Mouse (Mus musculus): ENCODE results near the gene Scfd2. TPM values are rescaled to one million over a fixed set of nuclear protein-coding genes. Genes with fewer than 3 reads are reported as not detected.

Gene Scfd2
- polyA plus RNA-seq (2015; fragmentation: Nextera tagmentation; extraction: Ambion mirVana) = 19.0 and 20.6 TPM in 2 replicates

GRCm38 (mm10) chr5:74531630-74532280, at the start of gene Scfd2:
Scfd2 (minus strand) TSS chr5:74531759.
- H3K9me3 ChIP-seq (replicated peaks) = no peaks in the 10 kb centered on the region
- H3K9ac ChIP-seq (replicated peaks) = peak within 1 kb of the TSS; percentile 64
- H3K27ac ChIP-seq (replicated peaks) = peak within 1 kb of the TSS; percentile 74
- peak within 1 kb of the TSS; percentile 100 for H3K4me3 ChIP-seq (replicated peaks)
- WGBS = 9% methylated on average over 35 of the region's 35 CpGs
- peak within 1 kb of the TSS; percentile 99 for H3K4me2 ChIP-seq
- no peaks in the 10 kb centered on the region for H3K27me3 ChIP-seq (replicated peaks)
- H3K4me1 ChIP-seq = peaks cover 43% of the 10 kb centered on the region
- ATAC-seq (ENCODE audit: low FRiP score) = peak; percentile 85
- H3K36me3 ChIP-seq = no peaks in the 10 kb centered on the region

- Histone ChIP-seq H3K9ac (replicated peaks) (no peak overlapping the region), H3K4me1 (no peaks in the 10 kb centered on the region), H3K9me3 (replicated peaks) (no peaks in the 10 kb centered on the region), H3K4me2 (no peak overlapping the region), H3K36me3 (peaks cover 23% of the 10 kb centered on the region), H3K4me3 (replicated peaks) (no peak overlapping the region), H3K27me3 (replicated peaks) (no peaks in the 10 kb centered on the region), H3K27ac (replicated peaks) (no peak overlapping the region)
- ATAC-seq (ENCODE audit: low FRiP score) = no peak
- 93% methylated on average over 6 of the region's 6 CpGs for WGBS
Measured at GRCm38 (mm10) chr5:74571767-74572166, 40.2 kb upstream of the Scfd2 start.

- Histone ChIP-seq H3K9ac (replicated peaks) (no peak overlapping the region), H3K27ac (replicated peaks) (no peak overlapping the region), H3K9me3 (replicated peaks) (no peaks in the 10 kb centered on the region), H3K4me3 (replicated peaks) (no peak overlapping the region), H3K27me3 (replicated peaks) (no peaks in the 10 kb centered on the region), H3K4me1 (no peaks in the 10 kb centered on the region), H3K36me3 (peaks cover 51% of the 10 kb centered on the region), H3K4me2 (no peak overlapping the region)
- no peak for ATAC-seq (ENCODE audit: low FRiP score)
- 95% methylated on average over 1 of the region's 1 CpGs for WGBS
Measured at GRCm38 (mm10) chr5:74561151-74561550, 29.6 kb upstream of the Scfd2 start.

DNA sequence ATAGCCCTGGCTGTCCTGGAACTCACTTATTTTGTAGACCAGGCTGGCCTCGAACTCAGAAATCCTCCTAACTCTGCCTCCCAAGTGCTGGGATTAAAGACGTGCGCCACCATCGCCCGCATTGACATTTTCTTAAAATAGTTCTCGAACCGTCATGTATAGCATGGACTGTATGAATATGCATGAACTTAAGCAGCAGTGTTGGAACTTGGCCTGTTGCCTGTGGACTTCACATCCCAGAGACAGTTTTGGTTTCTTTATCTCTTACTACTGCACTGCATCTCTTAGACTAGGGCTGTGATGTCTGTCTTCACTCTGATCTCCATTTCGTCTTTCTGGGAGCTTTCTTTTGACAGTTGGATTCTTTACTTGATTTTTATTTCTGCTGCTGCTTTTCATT, 18.0 kb upstream of the Scfd2 start:
- WGBS = 82% methylated on average over 8 of the region's 8 CpGs
- H3K9me3 ChIP-seq (replicated peaks) = no peaks in the 10 kb centered on the region
- no peak overlapping the region for H3K27ac ChIP-seq (replicated peaks)
- H3K36me3 ChIP-seq = peaks cover 43% of the 10 kb centered on the region
- H3K9ac ChIP-seq (replicated peaks) = no peak overlapping the region
- H3K4me1 ChIP-seq = no peaks in the 10 kb centered on the region
- no peak for ATAC-seq (ENCODE audit: low FRiP score)
- no peak overlapping the region for H3K4me2 ChIP-seq
- no peak overlapping the region for H3K4me3 ChIP-seq (replicated peaks)
- no peaks in the 10 kb centered on the region for H3K27me3 ChIP-seq (replicated peaks)

- no peak for ATAC-seq (ENCODE audit: low FRiP score)
- H3K27me3 ChIP-seq (replicated peaks) = no peaks in the 10 kb centered on the region
- H3K4me3 ChIP-seq (replicated peaks) = no peak overlapping the region
- WGBS = 94% methylated on average over 4 of the region's 4 CpGs
- no peak overlapping the region for H3K27ac ChIP-seq (replicated peaks)
- no peak overlapping the region for H3K9ac ChIP-seq (replicated peaks)
- H3K4me2 ChIP-seq = no peak overlapping the region
- H3K4me1 ChIP-seq = no peaks in the 10 kb centered on the region
- peaks cover 40% of the 10 kb centered on the region for H3K36me3 ChIP-seq
- no peaks in the 10 kb centered on the region for H3K9me3 ChIP-seq (replicated peaks)
Measured at GRCm38 (mm10) chr5:74545606-74546005, 14.0 kb upstream of the Scfd2 start.

DNA sequence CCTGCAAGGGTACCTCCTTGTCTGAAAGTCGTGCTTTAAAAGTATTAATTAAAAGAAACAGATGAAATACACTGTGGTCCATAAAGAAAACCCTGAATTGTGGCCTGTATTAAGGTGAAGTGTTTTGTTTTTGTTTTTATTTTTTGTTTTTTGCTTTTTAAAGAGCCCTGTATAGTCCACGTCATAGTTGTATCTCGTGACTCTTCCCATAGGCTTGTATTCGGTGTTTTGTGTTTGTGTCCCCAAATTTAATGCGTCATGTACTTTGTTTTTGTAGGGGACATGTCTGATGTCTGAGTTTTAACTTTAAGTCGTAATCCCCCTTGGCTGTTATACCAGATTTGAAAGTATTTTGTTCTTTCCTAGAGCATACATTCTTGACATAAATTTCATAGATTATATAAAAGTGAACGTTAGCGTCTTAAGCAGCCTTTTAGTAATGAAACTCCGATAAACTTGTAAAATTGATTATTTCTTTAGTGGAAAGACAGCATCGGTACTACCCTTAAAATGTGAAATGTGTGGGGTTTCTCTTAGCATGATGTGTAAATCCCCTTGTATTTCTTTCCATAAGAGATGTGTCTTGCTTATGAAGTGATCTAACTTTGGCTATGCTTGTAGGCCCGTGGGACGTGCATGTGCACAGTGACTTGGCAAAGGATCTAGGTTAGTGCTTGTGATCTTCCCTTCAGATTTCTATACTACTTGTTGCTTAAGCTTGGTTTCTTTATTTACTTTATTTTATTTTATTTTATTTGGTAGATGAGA, 4.8 kb upstream of the Scfd2 start:
- Histone ChIP-seq H3K4me3 (replicated peaks) (peak overlapping the region; percentile 97), H3K27ac (replicated peaks) (peak overlapping the region; percentile 95), H3K9me3 (replicated peaks) (no peaks in the 10 kb centered on the region), H3K4me2 (peak overlapping the region; percentile 58), H3K4me1 (peaks cover 26% of the 10 kb centered on the region), H3K36me3 (no peaks in the 10 kb centered on the region), H3K27me3 (replicated peaks) (no peaks in the 10 kb centered on the region), H3K9ac (replicated peaks) (peak overlapping the region; percentile 94)
- ATAC-seq (ENCODE audit: low FRiP score) = no peak
- 50% methylated on average over 12 of the region's 12 CpGs for WGBS

DNA sequence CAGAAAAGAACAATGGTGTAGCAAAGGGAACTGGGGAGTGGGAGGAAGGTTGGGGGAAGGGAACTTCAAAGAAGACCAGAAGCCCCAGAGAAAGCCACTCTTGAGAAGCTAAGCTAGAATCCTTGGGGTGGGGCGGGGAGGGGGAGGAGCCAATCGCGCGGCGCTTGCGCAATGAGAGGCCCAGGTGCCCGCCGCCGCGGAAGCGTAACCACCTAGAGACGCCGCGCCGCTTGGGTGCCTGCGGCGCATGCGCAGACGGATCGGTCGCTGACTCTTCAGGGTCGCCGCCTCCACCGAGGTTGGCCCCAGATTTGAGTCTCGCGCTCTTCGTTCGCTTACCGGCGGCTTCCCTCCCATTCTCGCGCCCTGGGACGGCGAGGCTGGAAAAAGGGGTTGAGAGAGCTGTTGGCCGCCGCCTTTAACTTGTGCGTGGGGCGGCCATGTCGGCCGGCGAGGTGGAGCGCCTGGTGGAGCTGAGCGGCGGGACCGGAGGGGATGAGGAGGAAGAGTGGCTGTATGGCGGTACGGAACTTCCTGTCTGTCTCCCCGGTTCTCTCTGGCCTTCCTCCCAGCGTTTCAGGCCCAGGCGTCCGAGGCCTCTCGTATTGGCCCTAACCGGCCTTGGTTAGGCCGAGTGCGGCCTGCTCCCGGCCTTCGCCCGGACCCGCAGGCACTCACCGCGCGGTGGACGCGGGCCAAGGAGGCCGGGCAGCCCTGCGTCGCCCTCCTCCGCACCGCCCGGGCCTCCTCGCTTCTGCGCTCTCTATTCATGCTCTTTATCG, 3.9 kb upstream of the Scfd2 start, which contains the start of gene Fip1l1:
TSS of gene Fip1l1 (plus strand) at position 210 of the 782 bp plus-strand sequence.
- H3K4me1 ChIP-seq = peaks cover 35% of the 10 kb centered on the region
- H3K4me3 ChIP-seq (replicated peaks) = peak within 1 kb of the TSS; percentile 97
- H3K9me3 ChIP-seq (replicated peaks) = no peaks in the 10 kb centered on the region
- ATAC-seq (ENCODE audit: low FRiP score) = peak; percentile 93
- H3K9ac ChIP-seq (replicated peaks) = peak within 1 kb of the TSS; percentile 94
- WGBS = under 1% methylated on average over 72 of the region's 73 CpGs
- peak within 1 kb of the TSS; percentile 95 for H3K27ac ChIP-seq (replicated peaks)
- no peaks in the 10 kb centered on the region for H3K27me3 ChIP-seq (replicated peaks)
- peak within 1 kb of the TSS; percentile 58 for H3K4me2 ChIP-seq
- H3K36me3 ChIP-seq = no peaks in the 10 kb centered on the region

- Histone ChIP-seq H3K27ac (replicated peaks) (no peak overlapping the region), H3K4me1 (peaks cover 36% of the 10 kb centered on the region), H3K36me3 (no peaks in the 10 kb centered on the region), H3K4me2 (peak overlapping the region; percentile 99), H3K4me3 (replicated peaks) (peak overlapping the region; percentile 100), H3K9me3 (replicated peaks) (no peaks in the 10 kb centered on the region), H3K9ac (replicated peaks) (peak overlapping the region; percentile 64), H3K27me3 (replicated peaks) (no peaks in the 10 kb centered on the region)
- ATAC-seq (ENCODE audit: low FRiP score) = no peak
- WGBS = 19% methylated on average over 16 of the region's 16 CpGs
Measured at GRCm38 (mm10) chr5:74530785-74531184, 774 bp downstream of the Scfd2 start.

- no peaks in the 10 kb centered on the region for H3K36me3 ChIP-seq
- H3K4me2 ChIP-seq = no peak overlapping the region
- peaks cover 31% of the 10 kb centered on the region for H3K4me1 ChIP-seq
- 82% methylated on average over 5 of the region's 5 CpGs for WGBS
- H3K4me3 ChIP-seq (replicated peaks) = no peak overlapping the region
- no peak overlapping the region for H3K9ac ChIP-seq (replicated peaks)
- no peaks in the 10 kb centered on the region for H3K27me3 ChIP-seq (replicated peaks)
- H3K27ac ChIP-seq (replicated peaks) = no peak overlapping the region
- ATAC-seq (ENCODE audit: low FRiP score) = no peak
- no peaks in the 10 kb centered on the region for H3K9me3 ChIP-seq (replicated peaks)
Measured at GRCm38 (mm10) chr5:74527025-74527424, 4.5 kb downstream of the Scfd2 start.

DNA sequence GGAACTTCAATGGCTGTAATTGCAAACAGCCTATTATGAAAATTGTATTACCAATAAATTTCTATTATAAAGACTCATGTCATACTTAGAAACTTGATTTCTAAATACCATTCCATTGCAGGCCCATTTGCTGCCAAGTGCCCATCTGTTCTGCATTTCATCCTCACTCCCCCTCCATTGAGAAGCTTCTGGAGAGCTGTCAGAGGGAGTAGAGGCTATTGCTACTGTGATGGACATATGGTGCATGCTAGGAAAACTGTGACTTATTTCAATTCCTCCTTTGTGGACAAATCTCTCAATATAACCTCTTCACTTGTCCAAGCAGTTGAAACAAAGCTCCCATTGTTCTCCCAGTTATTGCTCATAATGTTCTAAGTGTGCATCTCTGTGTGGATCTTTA, 19.9 kb downstream of the Scfd2 start:
- H3K27ac ChIP-seq (replicated peaks) = no peak overlapping the region
- H3K4me1 ChIP-seq = no peaks in the 10 kb centered on the region
- peaks cover 10% of the 10 kb centered on the region; the same call in 1 of the 2 replicates for H3K36me3 ChIP-seq
- no peak overlapping the region for H3K4me3 ChIP-seq (replicated peaks)
- H3K4me2 ChIP-seq = no peak overlapping the region
- H3K9me3 ChIP-seq (replicated peaks) = no peaks in the 10 kb centered on the region
- ATAC-seq (ENCODE audit: low FRiP score) = no peak
- H3K27me3 ChIP-seq (replicated peaks) = no peaks in the 10 kb centered on the region
- no peak overlapping the region for H3K9ac ChIP-seq (replicated peaks)

DNA sequence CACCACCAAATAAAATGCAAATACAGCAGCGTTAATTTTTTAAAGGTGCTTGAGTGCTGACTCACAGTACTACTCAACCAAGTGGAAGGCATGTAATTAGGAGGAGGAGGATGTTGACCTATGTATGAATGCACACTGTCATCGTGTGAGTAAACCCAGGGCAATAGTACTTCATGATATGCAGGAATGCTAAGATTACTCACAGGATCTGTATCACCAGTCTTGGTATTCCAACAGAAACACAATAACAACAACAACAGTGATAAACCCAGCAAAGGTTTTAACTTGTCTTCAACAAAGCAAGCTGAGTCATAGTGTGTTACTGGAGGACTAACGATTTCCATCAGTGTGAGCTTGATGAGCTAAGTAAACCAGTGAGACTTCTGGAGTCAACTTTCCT, 38.9 kb downstream of the Scfd2 start:
- ATAC-seq (ENCODE audit: low FRiP score) = no peak
- Histone ChIP-seq H3K4me3 (replicated peaks) (no peak overlapping the region), H3K27me3 (replicated peaks) (no peaks in the 10 kb centered on the region), H3K9me3 (replicated peaks) (no peaks in the 10 kb centered on the region), H3K9ac (replicated peaks) (no peak overlapping the region), H3K27ac (replicated peaks) (no peak overlapping the region), H3K4me1 (no peaks in the 10 kb centered on the region), H3K4me2 (no peak overlapping the region), H3K36me3 (no peaks in the 10 kb centered on the region)
- 91% methylated on average over 3 of the region's 3 CpGs for WGBS
